27 mouse cellular contexts compared by ENCODE assay signal in genomic region chr3:3011111-3011510, GRCm38 (mm10).
DNase-seq lines count a peak whose midpoint lies in the region; ATAC-seq and TF ChIP-seq lines count a peak whose summit lies in the region.
"Had no signal": no experiment of that assay in that cellular context is flagged by ENCODE, and none has a peak within 500 bp of the region (broad histone marks: within the 10 kb centered on the region; RNA-seq: fewer than 3 reads in every experiment).

No protein-coding gene starts in this region.

- no peak overlapping the region for H3K4me2 ChIP-seq in liver, postnatal 0 days (ENCODE audit: low read depth, low read length)
- no peak overlapping the region for H3K4me2 ChIP-seq in liver, embryonic 12.5 days
- H3K4me2 ChIP-seq in hindbrain, embryonic 16.5 days (ENCODE audit: low read length): no peak overlapping the region
- H3K4me2 ChIP-seq: forebrain, embryonic 12.5 days; hindbrain, embryonic 13.5 days; limb, embryonic 12.5 days; liver, embryonic 13.5 days; neural tube, embryonic 13.5 days had no signal

- H3K4me3 ChIP-seq in liver, postnatal 0 days (ENCODE audit: low read depth, low read length): no peak overlapping the region
- no peak overlapping the region for H3K4me3 ChIP-seq in liver, embryonic 12.5 days
- H3K4me3 ChIP-seq in hindbrain, embryonic 16.5 days (ENCODE audit: low read length): no peak overlapping the region
- H3K4me3 ChIP-seq: forebrain, embryonic 12.5 days; gastrocnemius, adult 2 months; hindbrain, embryonic 13.5 days; limb, embryonic 12.5 days; liver, embryonic 13.5 days; neural tube, embryonic 13.5 days had no signal

- 52% methylated on average over 1 of the region's 1 CpGs for WGBS in liver, postnatal 0 days (ENCODE audit: insufficient replicate concordance)
- WGBS in liver, embryonic 12.5 days (ENCODE audit: insufficient replicate concordance): 50% methylated on average over 1 of the region's 1 CpGs
- 53% methylated on average over 1 of the region's 1 CpGs for WGBS in hindbrain, embryonic 16.5 days

- intact Hi-C loops in heart, postnatal 36 days (cut with DNase I): no loop called here

- TF ChIP-seq CTCF in liver, postnatal 0 days (IDR thresholded peaks at IDR 0.05; ENCODE audit: low read depth): no peak

- no peaks in the 10 kb centered on the region for H3K27me3 ChIP-seq in liver, postnatal 0 days (ENCODE audit: insufficient read depth, low read length)
- H3K27me3 ChIP-seq in liver, embryonic 12.5 days (replicated peaks): no peaks in the 10 kb centered on the region
- no peaks in the 10 kb centered on the region for H3K27me3 ChIP-seq in hindbrain, embryonic 16.5 days (replicated peaks; ENCODE audit: control insufficient read depth, insufficient read depth, low read length)
- H3K27me3 ChIP-seq: forebrain, embryonic 12.5 days; hindbrain, embryonic 13.5 days; limb, embryonic 12.5 days; liver, embryonic 13.5 days; neural tube, embryonic 13.5 days; Patski had no signal

- H3K36me3 ChIP-seq in liver, postnatal 0 days (replicated peaks; ENCODE audit: insufficient read depth, low read length): no peaks in the 10 kb centered on the region
- no peaks in the 10 kb centered on the region for H3K36me3 ChIP-seq in liver, embryonic 12.5 days
- H3K36me3 ChIP-seq in hindbrain, embryonic 16.5 days (ENCODE audit: control insufficient read depth, insufficient read depth, low read length): no peaks in the 10 kb centered on the region
- H3K36me3 ChIP-seq: forebrain, embryonic 12.5 days; hindbrain, embryonic 13.5 days; limb, embryonic 12.5 days; liver, embryonic 13.5 days; neural tube, embryonic 13.5 days had no signal

- DNase-seq in heart, adult 11 months: peak; percentile 84
- DNase-seq in heart, postnatal 36 days: no peak
- DNase-seq in liver, postnatal 0 days: peak; percentile 4
- DNase-seq in urinary bladder, postnatal 14 days (ENCODE audit: low spot score): peak; percentile 0
- no peak for DNase-seq in urinary bladder, postnatal 25 days (ENCODE audit: low spot score)
- DNase-seq: adrenal gland, adult 2 months; cerebellum, adult 11 months; cerebellum, adult 9-11 months; gastrocnemius, adult 2 months; heart, postnatal 10 days; kidney, adult 8-10 months; kidney, postnatal 10 days; liver, embryonic 13.5 days; midbrain, embryonic 14.5 days; right cerebral cortex, adult 18-20 months; right cerebral cortex, postnatal 4 days had no signal

- no peaks in the 10 kb centered on the region for H3K4me1 ChIP-seq in liver, postnatal 0 days (ENCODE audit: insufficient read depth)
- no peaks in the 10 kb centered on the region for H3K4me1 ChIP-seq in liver, embryonic 12.5 days
- no peaks in the 10 kb centered on the region for H3K4me1 ChIP-seq in hindbrain, embryonic 16.5 days (ENCODE audit: control insufficient read depth, insufficient read depth, low read depth, low read length)
- H3K4me1 ChIP-seq: forebrain, embryonic 12.5 days; hindbrain, embryonic 13.5 days; limb, embryonic 12.5 days; liver, embryonic 13.5 days; neural tube, embryonic 13.5 days had no signal

- ATAC-seq in liver, postnatal 0 days: no peak
- ATAC-seq in liver, embryonic 12.5 days: no peak
- no peak for ATAC-seq in hindbrain, embryonic 16.5 days
- ATAC-seq in erythroblast, adult 5-6 weeks (replicated peaks; ENCODE audit: low FRiP score, poor library complexity, severe bottlenecking): no peak
- ATAC-seq: CD4-positive, CD25-positive, alpha-beta regulatory T cell, adult 4 months; inflammation-experienced regulatory T-cells, adult 6 months; Patski had no signal

- H3K9ac ChIP-seq in liver, postnatal 0 days (replicated peaks): no peak overlapping the region
- H3K9ac ChIP-seq in liver, embryonic 12.5 days: no peak overlapping the region
- no peak overlapping the region for H3K9ac ChIP-seq in hindbrain, embryonic 16.5 days (ENCODE audit: low read depth, low read length)
- H3K9ac ChIP-seq: forebrain, embryonic 12.5 days; hindbrain, embryonic 13.5 days; limb, embryonic 12.5 days; liver, embryonic 13.5 days; neural tube, embryonic 13.5 days had no signal

- peaks cover 11% of the 10 kb centered on the region for H3K9me3 ChIP-seq in liver, postnatal 0 days (ENCODE audit: low read length)
- peaks cover 89% of the 10 kb centered on the region for H3K9me3 ChIP-seq in liver, embryonic 12.5 days (replicated peaks)
- H3K9me3 ChIP-seq in hindbrain, embryonic 16.5 days (ENCODE audit: control insufficient read depth, low read length): peaks cover 70% of the 10 kb centered on the region

- no peak for TF ChIP-seq EP300 in liver, postnatal 0 days (IDR thresholded peaks at IDR 0.05; ENCODE audit: low read depth)

- no peak overlapping the region for H3K27ac ChIP-seq in liver, postnatal 0 days (ENCODE audit: low read depth)
- H3K27ac ChIP-seq in liver, embryonic 12.5 days: no peak overlapping the region
- H3K27ac ChIP-seq in hindbrain, embryonic 16.5 days (ENCODE audit: low read depth, low read length): no peak overlapping the region
- H3K27ac ChIP-seq: forebrain, embryonic 12.5 days; gastrocnemius, adult 2 months; hindbrain, embryonic 13.5 days; limb, embryonic 12.5 days; liver, embryonic 13.5 days; macrophage; neural tube, embryonic 13.5 days had no signal

Comparison
In these comparisons a context has a peak if more than half of its experiments do, and no peak if none do; other contexts are left out.
1. DNase-seq: peak in heart, adult 11 months (single experiment), liver, postnatal 0 days (single experiment) and urinary bladder, postnatal 14 days (single experiment); none in heart, postnatal 36 days (0 of 2) and urinary bladder, postnatal 25 days (single experiment).